Mouse (Mus musculus) adrenal gland, postnatal 10 days (tissue): Measurements from ENCODE around the gene Mpst. TPM values are rescaled to one million over a fixed set of nuclear protein-coding genes. Genes with fewer than 3 reads are reported as not detected.

Source experiments
- total RNA-seq, 2 experiments: library from RNA; stranded (reverse); gene quantifications; 2 replicates each; pipeline ENCODE4 v1.2.3; 2021

Mpst gene
- total RNA-seq, 2 experiments from 2014 or later: 49.1 to 52.0 TPM

Other genes with a start within 250 kb of the Mpst start
- 10 to 100 TPM; 19.4 to 22.9 TPM for gene Ift27, start 232.3 kb upstream of the Mpst start, total RNA-seq
- 100 to 1,000 TPM; 132 to 141 TPM for gene Pvalb, start 200.0 kb upstream of the Mpst start, total RNA-seq
- 1 to 10 TPM; 4.1 to 6.3 TPM for gene Ncf4, start 161.6 kb upstream of the Mpst start, total RNA-seq
- gene Csf2rb2, start 100.7 kb upstream of the Mpst start, total RNA-seq: 1 to 10 TPM; 5.8 to 6.3 TPM
- gene Csf2rb, start 80.7 kb upstream of the Mpst start, total RNA-seq: 10 to 100 TPM; 18.4 to 20.1 TPM
- not detected for gene Tex33, start 10.5 kb upstream of the Mpst start, total RNA-seq
- gene Tst, start 509 bp upstream of the Mpst start, total RNA-seq: 100 to 1,000 TPM; 179 to 204 TPM
- gene Kctd17, start 22.1 kb downstream of the Mpst start, total RNA-seq: 10 to 100 TPM; 85.2 to 94.8 TPM
- gene Tmprss6, start 62.2 kb downstream of the Mpst start, total RNA-seq: 10 to 100 TPM; 24.7 to 59.5 TPM
- gene Il2rb, start 88.9 kb downstream of the Mpst start, total RNA-seq: 1 to 10 TPM; 1.9 TPM
- gene C1qtnf6, start 125.0 kb downstream of the Mpst start, total RNA-seq: 10 to 100 TPM; 58.9 to 63.4 TPM
- under 1 TPM; 0.39 to 0.42 TPM for gene Sstr3, start 138.3 kb downstream of the Mpst start, total RNA-seq
- gene Rac2, start 166.4 kb downstream of the Mpst start, total RNA-seq: 10 to 100 TPM; 21.3 to 27.1 TPM
- 1 to 10 TPM; 7.0 to 9.9 TPM for gene Cyth4, start 190.6 kb downstream of the Mpst start, total RNA-seq